ENCODE assay signal across 12 mouse cellular contexts in genomic region chr7:28806869-28807268, GRCm38 (mm10). TPM values are rescaled to one million over a fixed set of nuclear protein-coding genes. Genes with fewer than 3 reads are reported as not detected.
DNase-seq lines count a peak whose midpoint lies in the region; ATAC-seq and TF ChIP-seq lines count a peak whose summit lies in the region.
"Had no signal": no experiment of that assay in that cellular context is flagged by ENCODE, and none has a peak within 500 bp of the region (broad histone marks: within the 10 kb centered on the region; RNA-seq: fewer than 3 reads in every experiment).

No protein-coding gene starts in this region.

- no peaks in the 10 kb centered on the region for H3K9me3 ChIP-seq in intestine, postnatal 0 days (ENCODE audit: control insufficient read depth)
- H3K9me3 ChIP-seq in intestine, embryonic 15.5 days: no peaks in the 10 kb centered on the region
- H3K9me3 ChIP-seq in limb, embryonic 10.5 days (replicated peaks): no peaks in the 10 kb centered on the region
- H3K9me3 ChIP-seq: heart, embryonic 10.5 days; hindbrain, embryonic 13.5 days; neural tube, embryonic 15.5 days had no signal

- H3K27ac ChIP-seq in intestine, postnatal 0 days (ENCODE audit: low read depth, low read length): no peak overlapping the region; the same call in 1 of the 2 replicates
- H3K27ac ChIP-seq in intestine, embryonic 15.5 days: no peak overlapping the region
- no peak overlapping the region for H3K27ac ChIP-seq in bone marrow macrophage, adult 2 months (ENCODE audit: insufficient read depth, low read depth, low read length)
- no peak overlapping the region for H3K27ac ChIP-seq in limb, embryonic 10.5 days

- DNase-seq in thymus, postnatal 14 days: peak; percentile 50
- DNase-seq in thymus, postnatal 10 days (ENCODE audit: low spot score in 2 of 2): no peak
- no peak for DNase-seq in frontal cortex, postnatal 36 days (ENCODE audit: low spot score in 2 of 2)
- DNase-seq in limb, embryonic 10.5 days (ENCODE audit: low spot score): no peak
- DNase-seq: midbrain, embryonic 14.5 days; spleen, adult 18-20 months had no signal

- H3K4me2 ChIP-seq in intestine, postnatal 0 days (replicated peaks; ENCODE audit: low read depth): no peak overlapping the region
- H3K4me2 ChIP-seq in intestine, embryonic 15.5 days (replicated peaks): no peak overlapping the region

- peaks cover 25% of the 10 kb centered on the region; the same call in 1 of the 2 replicates for H3K4me1 ChIP-seq in intestine, postnatal 0 days (replicated peaks; ENCODE audit: control insufficient read depth, insufficient read depth, low read length)
- H3K4me1 ChIP-seq in intestine, embryonic 15.5 days (replicated peaks): peaks cover 24% of the 10 kb centered on the region
- peaks cover 22% of the 10 kb centered on the region for H3K4me1 ChIP-seq in bone marrow macrophage, adult 2 months (ENCODE audit: control insufficient read depth, insufficient read depth, low read length)
- H3K4me1 ChIP-seq in limb, embryonic 10.5 days: peaks cover 46% of the 10 kb centered on the region

- TF ChIP-seq CTCF in intestine, postnatal 0 days (IDR thresholded peaks at IDR 0.05; ENCODE audit: low read depth): peak; percentile 52
- 0 out of 2 replicates have a peak, but pooled peaks have one; percentile 29 for TF ChIP-seq CTCF in bone marrow macrophage, adult 2 months (IDR thresholded peaks at IDR 0.05; ENCODE audit: low read depth, low read length)

- no peak overlapping the region for H3K9ac ChIP-seq in intestine, postnatal 0 days (ENCODE audit: low read depth, low read length)
- no peak overlapping the region for H3K9ac ChIP-seq in intestine, embryonic 15.5 days

- 60% methylated on average over 4 of the region's 4 CpGs for WGBS in intestine, postnatal 0 days
- WGBS in intestine, embryonic 15.5 days: 81% methylated on average over 4 of the region's 4 CpGs
- 91% methylated on average over 4 of the region's 4 CpGs for WGBS in limb, embryonic 10.5 days

- no peak for TF ChIP-seq POLR2A in bone marrow macrophage, adult 2 months (IDR thresholded peaks at IDR 0.05; ENCODE audit: borderline replicate concordance, low read depth, low read length)

- no peaks in the 10 kb centered on the region for H3K36me3 ChIP-seq in intestine, postnatal 0 days (ENCODE audit: control insufficient read depth, insufficient read depth)
- H3K36me3 ChIP-seq in intestine, embryonic 15.5 days: no peaks in the 10 kb centered on the region
- peaks cover 2% of the 10 kb centered on the region for H3K36me3 ChIP-seq in limb, embryonic 10.5 days
- H3K36me3 ChIP-seq: hindbrain, embryonic 13.5 days; neural tube, embryonic 15.5 days had no signal

- no peak overlapping the region for H3K4me3 ChIP-seq in intestine, postnatal 0 days (ENCODE audit: low read depth, low read length)
- no peak overlapping the region for H3K4me3 ChIP-seq in intestine, embryonic 15.5 days (replicated peaks)
- no peak overlapping the region for H3K4me3 ChIP-seq in bone marrow macrophage, adult 2 months (ENCODE audit: insufficient read depth, low read length)
- H3K4me3 ChIP-seq in limb, embryonic 10.5 days: no peak overlapping the region
- H3K4me3 ChIP-seq: hindbrain, embryonic 13.5 days; neural tube, embryonic 15.5 days had no signal

- H3K27me3 ChIP-seq in intestine, postnatal 0 days (replicated peaks; ENCODE audit: control insufficient read depth, insufficient read depth, low read length): no peaks in the 10 kb centered on the region
- H3K27me3 ChIP-seq in intestine, embryonic 15.5 days (replicated peaks): no peaks in the 10 kb centered on the region
- H3K27me3 ChIP-seq in limb, embryonic 10.5 days (ENCODE audit: low read depth, poor library complexity, severe bottlenecking): no peaks in the 10 kb centered on the region
- H3K27me3 ChIP-seq: hindbrain, embryonic 13.5 days; neural tube, embryonic 15.5 days had no signal

- ATAC-seq in intestine, postnatal 0 days: no peak
- ATAC-seq in intestine, embryonic 15.5 days: no peak

RNA-seq across cellular contexts. Expression of gene Hnrnpl, which starts 1.5 kb away (rescaled TPM):
- polyA plus RNA-seq in intestine, postnatal 0 days (2015; fragmentation: Nextera tagmentation; extraction: Ambion mirVana): 144 and 152 TPM in 2 replicates
- polyA plus RNA-seq in intestine, embryonic 15.5 days (2015; fragmentation: Nextera tagmentation; extraction: Ambion mirVana): 210 and 237 TPM in 2 replicates
- polyA plus RNA-seq in bone marrow macrophage, adult 2 months (2012; ENCODE audit: insufficient read depth, insufficient read length, missing spikeins): 252 and 256 TPM in 2 replicates
- 335 and 336 TPM in 2 replicates for polyA plus RNA-seq in limb, embryonic 10.5 days (2016; fragmentation: Nextera tagmentation; extraction: Ambion mirVana)

RNA-seq across cellular contexts. Expression of gene Rinl, which starts 18.1 kb away (rescaled TPM):
- 1.6 and 2.2 TPM in 2 replicates for polyA plus RNA-seq in intestine, postnatal 0 days (2015; fragmentation: Nextera tagmentation; extraction: Ambion mirVana)
- 4.5 and 5.6 TPM in 2 replicates for polyA plus RNA-seq in intestine, embryonic 15.5 days (2015; fragmentation: Nextera tagmentation; extraction: Ambion mirVana)
- 33.3 and 36.4 TPM in 2 replicates for polyA plus RNA-seq in bone marrow macrophage, adult 2 months (2012; ENCODE audit: insufficient read depth, insufficient read length, missing spikeins)
- polyA plus RNA-seq in limb, embryonic 10.5 days (2016; fragmentation: Nextera tagmentation; extraction: Ambion mirVana): 2.7 and 3.0 TPM in 2 replicates

RNA-seq across cellular contexts. Expression of gene Ech1, which starts 18.1 kb away (rescaled TPM):
- 402 and 426 TPM in 2 replicates for polyA plus RNA-seq in intestine, postnatal 0 days (2015; fragmentation: Nextera tagmentation; extraction: Ambion mirVana)
- 234 and 260 TPM in 2 replicates for polyA plus RNA-seq in intestine, embryonic 15.5 days (2015; fragmentation: Nextera tagmentation; extraction: Ambion mirVana)
- polyA plus RNA-seq in bone marrow macrophage, adult 2 months (2012; ENCODE audit: insufficient read depth, insufficient read length, missing spikeins): 85.7 and 96.1 TPM in 2 replicates
- polyA plus RNA-seq in limb, embryonic 10.5 days (2016; fragmentation: Nextera tagmentation; extraction: Ambion mirVana): 69.1 and 90.7 TPM in 2 replicates

RNA-seq across cellular contexts. Expression of gene Lgals4, which starts 26.8 kb away (rescaled TPM):
- 2,376 and 2,464 TPM in 2 replicates for polyA plus RNA-seq in intestine, postnatal 0 days (2015; fragmentation: Nextera tagmentation; extraction: Ambion mirVana)
- polyA plus RNA-seq in intestine, embryonic 15.5 days (2015; fragmentation: Nextera tagmentation; extraction: Ambion mirVana): 1,462 and 1,582 TPM in 2 replicates
- 1.9 and 2.8 TPM in 2 replicates for polyA plus RNA-seq in bone marrow macrophage, adult 2 months (2012; ENCODE audit: insufficient read depth, insufficient read length, missing spikeins)
- polyA plus RNA-seq in limb, embryonic 10.5 days (2016; fragmentation: Nextera tagmentation; extraction: Ambion mirVana): 2.7 and 4.1 TPM in 2 replicates

RNA-seq across cellular contexts. Expression of gene Nfkbib, which starts 39.6 kb away (rescaled TPM):
- 33.1 and 33.2 TPM in 2 replicates for polyA plus RNA-seq in intestine, postnatal 0 days (2015; fragmentation: Nextera tagmentation; extraction: Ambion mirVana)
- 40.2 and 43.7 TPM in 2 replicates for polyA plus RNA-seq in intestine, embryonic 15.5 days (2015; fragmentation: Nextera tagmentation; extraction: Ambion mirVana)
- polyA plus RNA-seq in bone marrow macrophage, adult 2 months (2012; ENCODE audit: insufficient read depth, insufficient read length, missing spikeins): 32.1 and 33.4 TPM in 2 replicates
- polyA plus RNA-seq in limb, embryonic 10.5 days (2016; fragmentation: Nextera tagmentation; extraction: Ambion mirVana): 50.5 and 63.1 TPM in 2 replicates
